Mouse (Mus musculus): ENCODE measurements around the gene Ttpal. TPM values are rescaled to one million over a fixed set of nuclear protein-coding genes. Genes with fewer than 3 reads are reported as not detected.

The Ttpal gene
- polyA plus RNA-seq, 1 experiment from 2014 or later, result 35.7 TPM

DNA sequence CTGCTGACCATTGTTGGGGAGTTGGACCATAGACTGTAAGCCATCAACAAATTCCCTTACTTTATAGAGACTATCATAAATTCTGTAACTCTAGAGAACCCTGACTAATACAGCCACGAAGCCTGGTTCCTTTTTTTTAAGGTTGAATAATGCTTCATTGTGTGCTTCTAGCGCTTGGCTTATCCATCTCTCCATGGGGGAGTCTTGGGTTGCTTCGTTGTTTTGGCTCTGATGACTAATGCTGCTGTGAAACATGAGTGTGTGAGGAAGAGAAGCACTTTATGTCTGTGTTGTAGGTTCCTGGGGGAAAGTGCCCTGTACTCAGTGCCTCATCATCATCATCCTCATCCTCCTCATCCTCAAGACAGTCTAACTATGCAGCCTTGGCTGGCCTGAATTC, 61.8 kb downstream of the Ttpal start:
- peaks cover 31% of the 10 kb centered on the region for H3K4me1 ChIP-seq (ENCODE audit: insufficient read depth, low read length)
- no peak overlapping the region for H3K9ac ChIP-seq (replicated peaks; ENCODE audit: low read length)
- H3K4me2 ChIP-seq (replicated peaks; ENCODE audit: low read depth, low read length), result no peak overlapping the region
- H3K27ac ChIP-seq (ENCODE audit: low read length), result no peak overlapping the region
- no peak overlapping the region for H3K4me3 ChIP-seq (ENCODE audit: low read length)
- 52% methylated on average over 3 of the region's 3 CpGs for WGBS
- no peaks in the 10 kb centered on the region for H3K36me3 ChIP-seq (ENCODE audit: insufficient read depth, low read length)
- no peak for ATAC-seq (ENCODE audit: low FRiP score, low TSS enrichment)
- no peaks in the 10 kb centered on the region for H3K9me3 ChIP-seq (ENCODE audit: low read length)
- H3K27me3 ChIP-seq (ENCODE audit: insufficient read depth, low read length), result no peaks in the 10 kb centered on the region

- ATAC-seq (ENCODE audit: low FRiP score, low TSS enrichment), result no peak
- Histone ChIP-seq H3K4me1 (ENCODE audit: insufficient read depth, low read length) (peaks cover 6% of the 10 kb centered on the region), H3K9ac (replicated peaks; ENCODE audit: low read length) (no peak overlapping the region), H3K36me3 (ENCODE audit: insufficient read depth, low read length) (no peaks in the 10 kb centered on the region), H3K9me3 (ENCODE audit: low read length) (no peaks in the 10 kb centered on the region), H3K27ac (ENCODE audit: low read length) (no peak overlapping the region), H3K27me3 (ENCODE audit: insufficient read depth, low read length) (no peaks in the 10 kb centered on the region), H3K4me3 (ENCODE audit: low read length) (no peak overlapping the region), H3K4me2 (replicated peaks; ENCODE audit: low read depth, low read length) (no peak overlapping the region)
- 83% methylated on average over 1 of the region's 1 CpGs for WGBS
Measured at GRCm38 (mm10) chr2:163667045-163667444, 64.9 kb downstream of the Ttpal start.

Other genes starting within 250 kb of the Ttpal start
- 2.8 and 3.3 TPM in 2 replicates for gene Jph2, start 204.3 kb upstream of the Ttpal start, polyA plus RNA-seq (2015; fragmentation: Nextera tagmentation; extraction: Ambion mirVana)
- gene Oser1, start 177.6 kb upstream of the Ttpal start, polyA plus RNA-seq (2015; fragmentation: Nextera tagmentation; extraction: Ambion mirVana), result 95.6 and 99.2 TPM in 2 replicates
- 0.91 and 2.2 TPM in 2 replicates for gene Gdap1l1, start 163.8 kb upstream of the Ttpal start, polyA plus RNA-seq (2015; fragmentation: Nextera tagmentation; extraction: Ambion mirVana)
- gene Fitm2, start 129.7 kb upstream of the Ttpal start, polyA plus RNA-seq (2015; fragmentation: Nextera tagmentation; extraction: Ambion mirVana), result 11.3 and 11.7 TPM in 2 replicates
- 43.8 and 46.4 TPM in 2 replicates for gene R3hdml, start 110.0 kb upstream of the Ttpal start, polyA plus RNA-seq (2015; fragmentation: Nextera tagmentation; extraction: Ambion mirVana)
- 25.0 and 25.8 TPM in 2 replicates for gene Hnf4a, start 95.5 kb upstream of the Ttpal start, polyA plus RNA-seq (2015; fragmentation: Nextera tagmentation; extraction: Ambion mirVana)
- gene Serinc3, start 42.8 kb downstream of the Ttpal start, polyA plus RNA-seq (2015; fragmentation: Nextera tagmentation; extraction: Ambion mirVana), result 48.9 and 50.1 TPM in 2 replicates
- gene Pkig, start 56.1 kb downstream of the Ttpal start, polyA plus RNA-seq (2015; fragmentation: Nextera tagmentation; extraction: Ambion mirVana), result 180 and 187 TPM in 2 replicates
- gene Ada, start 147.9 kb downstream of the Ttpal start, polyA plus RNA-seq (2015; fragmentation: Nextera tagmentation; extraction: Ambion mirVana), result 11.7 and 13.3 TPM in 2 replicates
- 0.23 and 0.39 TPM in 2 replicates for gene Ccn5, start 218.5 kb downstream of the Ttpal start, polyA plus RNA-seq (2015; fragmentation: Nextera tagmentation; extraction: Ambion mirVana)

All from kidney, embryonic 16.5 days (tissue).